Mouse (Mus musculus): ENCODE results near the gene Slc7a14.

DNA sequence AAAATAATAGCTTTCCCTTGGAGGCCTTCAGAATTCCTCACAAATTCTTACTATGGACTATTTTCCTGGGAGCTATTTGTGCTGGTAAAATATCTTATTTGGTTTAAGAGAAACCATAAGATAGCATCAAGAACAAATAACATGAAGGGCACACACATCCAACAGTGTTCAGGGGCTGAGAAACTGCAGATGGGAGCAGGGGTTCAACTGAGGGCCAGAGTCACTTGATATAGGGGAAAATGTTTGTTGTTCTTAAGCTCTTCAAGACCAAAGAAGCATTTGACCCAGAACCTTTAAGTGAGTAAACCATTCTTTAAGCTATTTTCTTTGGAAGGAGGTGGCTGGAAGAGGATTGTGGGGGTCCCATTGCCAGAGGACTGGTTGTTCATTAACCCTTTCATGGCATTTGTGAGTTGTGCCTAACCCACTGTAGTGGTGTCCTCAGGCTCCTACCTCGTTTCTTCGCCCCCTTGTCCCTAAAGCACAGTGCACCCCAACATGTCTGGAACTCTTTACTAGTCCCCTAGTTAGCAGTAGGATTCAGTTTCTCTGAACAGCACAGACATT is 76.3 kb downstream of the Slc7a14 start:
- TF ChIP-seq CHD2 (IDR thresholded peaks at IDR 0.05; ENCODE audit: low read depth, low read length) (no peak), ZNF384 (IDR thresholded peaks at IDR 0.05; ENCODE audit: low read depth, low read length) (no peak), HCFC1 (IDR thresholded peaks at IDR 0.05; ENCODE audit: borderline replicate concordance, insufficient read depth, low read length) (no peak)
